10 mouse cellular contexts compared by ENCODE assay signal in the genomic region with DNA sequence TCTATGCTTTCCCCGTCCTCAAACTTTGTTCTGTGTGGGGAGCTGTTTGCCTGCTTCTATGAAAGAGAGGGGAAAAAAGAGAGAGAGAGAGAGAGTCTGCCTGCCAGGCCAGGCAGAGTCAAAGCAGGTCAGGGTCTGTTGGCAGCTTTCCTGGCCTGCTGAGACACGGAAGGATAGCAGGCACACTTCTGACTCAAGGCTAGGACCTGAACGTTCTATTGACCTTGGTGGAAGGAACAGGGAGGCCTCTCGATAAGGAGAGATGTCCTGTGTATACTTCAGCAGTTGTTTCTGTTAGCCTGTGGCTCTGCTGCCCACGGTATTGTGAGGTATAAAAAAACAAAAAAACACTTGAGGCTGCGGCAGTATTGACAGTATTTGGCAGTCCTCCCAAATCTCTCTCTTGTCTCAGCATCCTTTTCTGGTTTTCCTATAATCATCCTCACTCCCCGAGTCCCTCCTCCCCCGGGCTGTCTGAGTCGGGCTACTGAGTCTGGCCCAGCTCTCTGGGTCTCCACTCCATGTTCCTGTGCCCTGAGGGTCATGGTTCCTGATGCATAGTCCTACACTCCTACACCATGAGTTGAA. TPM values are rescaled to one million over a fixed set of nuclear protein-coding genes. Genes with fewer than 3 reads are reported as not detected.
DNase-seq lines count a peak whose midpoint lies in the region; ATAC-seq and TF ChIP-seq lines count a peak whose summit lies in the region.
"Had no signal": no experiment of that assay in that cellular context is flagged by ENCODE, and none has a peak within 500 bp of the region (broad histone marks: within the 10 kb centered on the region; RNA-seq: fewer than 3 reads in every experiment).

No protein-coding gene starts in this region.

- H3K27me3 ChIP-seq in kidney, adult 2 months (replicated peaks; ENCODE audit: control insufficient read depth, insufficient read depth, low read length): no peaks in the 10 kb centered on the region
- no peaks in the 10 kb centered on the region for H3K27me3 ChIP-seq in heart, embryonic 15.5 days

- 34% methylated on average over 9 of the region's 9 CpGs for WGBS in kidney, adult 2 months
- 20% methylated on average over 9 of the region's 9 CpGs for WGBS in heart, embryonic 15.5 days

- no peak overlapping the region for H3K4me2 ChIP-seq in heart, embryonic 15.5 days

- peak overlapping the region; percentile 26; the same call in 1 of the 2 replicates for H3K9ac ChIP-seq in heart, embryonic 15.5 days

- peak; percentile 22 to 56 for DNase-seq in kidney, postnatal 25 days
- DNase-seq in kidney, adult 2 months: no peak
- DNase-seq in 3T3-L1 (ENCODE audit: low read depth, low spot score) (peak; percentile 20), MN1 (ENCODE audit: low spot score) (peak; percentile 73)
- no peak for DNase-seq in c-Kit-positive CD71-positive TER-119-positive erythroid progenitor cells, embryonic 14.5 days (ENCODE audit: low spot score)
- DNase-seq in retina, postnatal 1 day: no peak
- DNase-seq: kidney, postnatal 14 days; lung, postnatal 10 days; thymus, postnatal 14 days had no signal

- H3K36me3 ChIP-seq in kidney, adult 2 months (ENCODE audit: control insufficient read depth, insufficient read depth, low read length): no peaks in the 10 kb centered on the region
- 0 out of 2 replicates have a peak, but pooled peaks cover 3% of the 10 kb centered on the region for H3K36me3 ChIP-seq in heart, embryonic 15.5 days

- TF ChIP-seq CTCF in kidney, adult 2 months (conservative IDR thresholded peaks at IDR 0.05; ENCODE audit: insufficient read depth, insufficient read length, low read depth, low read length): no peak

- no peak overlapping the region for H3K4me3 ChIP-seq in kidney, adult 2 months (ENCODE audit: insufficient read depth, low read depth, low read length)
- H3K4me3 ChIP-seq in heart, embryonic 15.5 days: no peak overlapping the region

- no peaks in the 10 kb centered on the region for H3K4me1 ChIP-seq in kidney, adult 2 months (ENCODE audit: control insufficient read depth, insufficient read depth, low read length)
- peaks cover 49% of the 10 kb centered on the region for H3K4me1 ChIP-seq in heart, embryonic 15.5 days (replicated peaks)

- H3K27ac ChIP-seq in kidney, adult 2 months (ENCODE audit: insufficient read depth, low read depth, low read length): no peak overlapping the region
- H3K27ac ChIP-seq in heart, embryonic 15.5 days: peak overlapping the region; percentile 82

- H3K9me3 ChIP-seq in heart, embryonic 15.5 days (replicated peaks): no peaks in the 10 kb centered on the region

- TF ChIP-seq POLR2A in kidney, adult 2 months (IDR thresholded peaks at IDR 0.05; ENCODE audit: low read depth, low read length): no peak

- ATAC-seq in heart, embryonic 15.5 days (replicated peaks; ENCODE audit: insufficient number of reproducible peaks, insufficient read depth, low FRiP score, low read depth): peak; percentile 56

RNA-seq across cellular contexts. Expression of a gene that starts 12.9 kb away (rescaled TPM):
- 29.3 and 32.0 TPM in 2 replicates for polyA plus RNA-seq in kidney, adult 2 months (2012; rRNA removed)
- polyA plus RNA-seq in heart, embryonic 15.5 days (2015; fragmentation: Nextera tagmentation; extraction: Ambion mirVana): 90.2 and 104 TPM in 2 replicates

RNA-seq across cellular contexts. Expression of a gene that starts 13.0 kb away (rescaled TPM):
- 0.13 and 0.34 TPM in 2 replicates for polyA plus RNA-seq in kidney, adult 2 months (2012; rRNA removed)
- 0.33 and 0.42 TPM in 2 replicates for polyA plus RNA-seq in heart, embryonic 15.5 days (2015; fragmentation: Nextera tagmentation; extraction: Ambion mirVana)

RNA-seq across cellular contexts. Expression of a gene that starts 13.2 kb away (rescaled TPM):
- 12.5 and 15.9 TPM in 2 replicates for polyA plus RNA-seq in kidney, adult 2 months (2012; rRNA removed)
- polyA plus RNA-seq in heart, embryonic 15.5 days (2015; fragmentation: Nextera tagmentation; extraction: Ambion mirVana): 86.3 and 119 TPM in 2 replicates

RNA-seq across cellular contexts. Expression of a gene that starts 14.1 kb away (rescaled TPM):
- 11.9 and 13.9 TPM in 2 replicates for polyA plus RNA-seq in kidney, adult 2 months (2012; rRNA removed)
- polyA plus RNA-seq in heart, embryonic 15.5 days (2015; fragmentation: Nextera tagmentation; extraction: Ambion mirVana): 48.3 and 63.1 TPM in 2 replicates

RNA-seq across cellular contexts. Expression of a gene that starts 31.1 kb away (rescaled TPM):
- polyA plus RNA-seq in kidney, adult 2 months (2012; rRNA removed): 220 and 229 TPM in 2 replicates
- polyA plus RNA-seq in heart, embryonic 15.5 days (2015; fragmentation: Nextera tagmentation; extraction: Ambion mirVana): 117 and 140 TPM in 2 replicates

Comparison
In these comparisons a context has a peak if more than half of its experiments do, and no peak if none do; other contexts are left out.
1. DNase-seq: peak in kidney, postnatal 25 days (2 of 2), 3T3-L1 (single experiment) and MN1 (single experiment); none in kidney, adult 2 months (single experiment), c-Kit-positive CD71-positive TER-119-positive erythroid progenitor cells, embryonic 14.5 days (single experiment) and retina, postnatal 1 day (single experiment).